Mouse (Mus musculus) ES-Bruce4 (cell line): ENCODE results near the gene Sipa1l1. TPM values are rescaled to one million over a fixed set of nuclear protein-coding genes. Genes with fewer than 3 reads are reported as not detected.

ENCODE experiments used
- H3K27ac ChIP-seq: 2 replicates; pipeline ENCODE4 v1.5.1; 2012; ENCODE audit warnings: low read length, inconsistent platforms; ENCODE audit not compliant: insufficient read depth
- H3K27me3 ChIP-seq: 2 replicates; pipeline ENCODE4 v1.6.1; 2012; ENCODE audit warnings: mild to moderate bottlenecking, low read length, inconsistent platforms; ENCODE audit not compliant: control insufficient read depth, poor library complexity, insufficient read depth, severe bottlenecking
- H3K36me3 ChIP-seq: 2 replicates; pipeline ENCODE4 v1.6.1; 2012; ENCODE audit warnings: inconsistent platforms, mild to moderate bottlenecking, low read length, moderate library complexity; ENCODE audit not compliant: control insufficient read depth, poor library complexity, insufficient read depth, severe bottlenecking
- H3K4me1 ChIP-seq: one replicate; pipeline ENCODE4 v1.8.1; 2011; ENCODE audit warnings: low read length; ENCODE audit not compliant: control insufficient read depth, insufficient read depth
- H3K4me3 ChIP-seq: 2 replicates; pipeline ENCODE4 v1.5.1; 2011; ENCODE audit warnings: low read depth, mild to moderate bottlenecking, low read length
- H3K9ac ChIP-seq: 2 replicates; pipeline ENCODE4 v1.6.1; 2012; ENCODE audit warnings: low read depth, mild to moderate bottlenecking, inconsistent platforms; ENCODE audit not compliant: poor library complexity, severe bottlenecking
- H3K9me3 ChIP-seq: replicated peaks from 2 replicates; pipeline ENCODE4 v1.6.1; 2012; ENCODE audit warnings: mild to moderate bottlenecking, low read length, inconsistent platforms; ENCODE audit not compliant: control insufficient read depth, poor library complexity, insufficient read depth, severe bottlenecking
- CTCF ChIP-seq: IDR thresholded peaks from one replicate; pipeline ENCODE4 v1.8.1; 2011; ENCODE audit warnings: low read depth, low read length
- EP300 ChIP-seq: IDR thresholded peaks from 2 replicates; pipeline ENCODE4 v1.6.1; 2011; ENCODE audit warnings: low read depth, low read length; ENCODE audit not compliant: insufficient read depth
- POLR2A ChIP-seq: IDR thresholded peaks from one replicate; pipeline ENCODE4 v1.8.1; 2011; ENCODE audit warnings: low read length; ENCODE audit not compliant: insufficient read depth
- polyA plus RNA-seq: library from polyadenylated mRNA; stranded (reverse); fragments of >200 nt; gene quantifications from 2 replicates; pipeline ENCODE4 v1.2.4, GENCODE M21; 2011; ENCODE audit warnings: low read depth; ENCODE audit not compliant: missing spikeins, insufficient read depth, insufficient read length

Gene Sipa1l1
- polyA plus RNA-seq, 1 experiment: 44.9 TPM

GRCm38 (mm10) chr12:82328112-82328511, 159.0 kb downstream of the Sipa1l1 start:
- Histone ChIP-seq H3K27me3 (no peaks in the 10 kb centered on the region), H3K9me3 (no peaks in the 10 kb centered on the region), H3K4me1 (no peaks in the 10 kb centered on the region), H3K9ac (no peak overlapping the region), H3K4me3 (no peak overlapping the region), H3K36me3 (no peaks in the 10 kb centered on the region), H3K27ac (no peak overlapping the region)
- TF ChIP-seq POLR2A: no peak
- no peak for TF ChIP-seq EP300
- no peak for TF ChIP-seq CTCF

- Histone ChIP-seq H3K9me3 (no peaks in the 10 kb centered on the region), H3K9ac (no peak overlapping the region), H3K4me3 (no peak overlapping the region), H3K27me3 (no peaks in the 10 kb centered on the region), H3K4me1 (no peaks in the 10 kb centered on the region), H3K27ac (no peak overlapping the region), H3K36me3 (no peaks in the 10 kb centered on the region)
- no peak for TF ChIP-seq POLR2A
- TF ChIP-seq EP300: no peak
- no peak for TF ChIP-seq CTCF
Observed at GRCm38 (mm10) chr12:82332836-82333614, 163.9 kb downstream of the Sipa1l1 start.

- Histone ChIP-seq H3K4me1 (no peaks in the 10 kb centered on the region), H3K27ac (no peak overlapping the region), H3K27me3 (no peaks in the 10 kb centered on the region)
Observed at GRCm38 (mm10) chr12:82333999-82334398, 164.9 kb downstream of the Sipa1l1 start.

GRCm38 (mm10) chr12:82334550-82334949, 165.4 kb downstream of the Sipa1l1 start:
- Histone ChIP-seq H3K27me3 (no peaks in the 10 kb centered on the region), H3K9me3 (no peaks in the 10 kb centered on the region), H3K4me1 (no peaks in the 10 kb centered on the region), H3K27ac (no peak overlapping the region), H3K4me3 (no peak overlapping the region), H3K9ac (no peak overlapping the region), H3K36me3 (no peaks in the 10 kb centered on the region)
- TF ChIP-seq EP300 (no peak), POLR2A (no peak), CTCF (no peak)

More at GRCm38 (mm10) chr12:82333999-82334398, 164.9 kb downstream of the Sipa1l1 start:
- no peak for TF ChIP-seq EP300
- TF ChIP-seq CTCF: no peak
- TF ChIP-seq POLR2A: no peak
- H3K9me3 ChIP-seq: no peaks in the 10 kb centered on the region
- H3K9ac ChIP-seq: no peak overlapping the region
- no peak overlapping the region for H3K4me3 ChIP-seq
- no peaks in the 10 kb centered on the region for H3K36me3 ChIP-seq

GRCm38 (mm10) chr12:82335095-82335494, 166.0 kb downstream of the Sipa1l1 start:
- no peak overlapping the region for H3K27ac ChIP-seq
- TF ChIP-seq EP300 (no peak), POLR2A (no peak), CTCF (no peak)
- H3K4me1 ChIP-seq: no peaks in the 10 kb centered on the region

GRCm38 (mm10) chr12:82338550-82338949, 169.4 kb downstream of the Sipa1l1 start:
- Histone ChIP-seq H3K4me3 (no peak overlapping the region), H3K36me3 (no peaks in the 10 kb centered on the region), H3K9ac (no peak overlapping the region), H3K27ac (no peak overlapping the region), H3K4me1 (no peaks in the 10 kb centered on the region), H3K9me3 (no peaks in the 10 kb centered on the region), H3K27me3 (no peaks in the 10 kb centered on the region)
- TF ChIP-seq CTCF: no peak
- no peak for TF ChIP-seq POLR2A
- TF ChIP-seq EP300: no peak

More at GRCm38 (mm10) chr12:82335095-82335494, 166.0 kb downstream of the Sipa1l1 start:
- Histone ChIP-seq H3K9me3 (no peaks in the 10 kb centered on the region), H3K36me3 (no peaks in the 10 kb centered on the region), H3K9ac (no peak overlapping the region), H3K4me3 (no peak overlapping the region), H3K27me3 (no peaks in the 10 kb centered on the region)
